Mouse (Mus musculus) embryo, embryonic 10 days (tissue): ENCODE measurements around the gene Tceal7.
A peak's percentile ranks its signal among the peaks of the same experiment; 100 is the strongest.
"Not testable (repeated sequence)": the region's sequence is repeated elsewhere in the genome, so short reads cannot be mapped to it uniquely, and the experiment has no call there.

Experiments used
- DNase-seq: peaks from one replicate; pipeline ENCODE4 v3.0.0-alpha.2; 2015; ENCODE audit warnings: low spot score

Gene Tceal7

GRCm38 (mm10) chrX:136248811-136249210 is 34.2 kb downstream of the Tceal7 start:
- DNase-seq, result no peak

GRCm38 (mm10) chrX:136249671-136250070 is 35.1 kb downstream of the Tceal7 start:
- no peak for DNase-seq

GRCm38 (mm10) chrX:136252023-136252729 is 37.6 kb downstream of the Tceal7 start:
- DNase-seq, result peak; percentile 29

GRCm38 (mm10) chrX:136267720-136268119 is 53.1 kb downstream of the Tceal7 start:
- no peak for DNase-seq

GRCm38 (mm10) chrX:136268173-136268572 is 53.6 kb downstream of the Tceal7 start:
- DNase-seq, result no peak

GRCm38 (mm10) chrX:136269743-136270392 is 55.3 kb downstream of the Tceal7 start, which contains the start of gene Bex3:
Gene Bex3 (plus strand): TSS chrX:136270253.
- not testable (repeated sequence) for DNase-seq

GRCm38 (mm10) chrX:136270393-136271111 is 56.0 kb downstream of the Tceal7 start:
- DNase-seq, result not testable (repeated sequence)

- DNase-seq, result peak; percentile 56
These were observed 60.0 kb downstream of the Tceal7 start for GRCm38 (mm10) chrX:136274542-136274941.

GRCm38 (mm10) chrX:136275386-136275785 is 60.8 kb downstream of the Tceal7 start:
- peak; percentile 36 for DNase-seq
